Mouse (Mus musculus) forebrain, postnatal 0 days (tissue): ENCODE measurements around the gene Soga1. TPM values are rescaled to one million over a fixed set of nuclear protein-coding genes. Genes with fewer than 3 reads are reported as not detected.

Experiments
- ATAC-seq: fragments of 200-750 bp; cut with Nextera tagmentation; 2 replicates; pipeline ENCODE4 v1.8.0; 2017; ENCODE audit warnings: mild to moderate bottlenecking, moderate library complexity
- DNase-seq: peaks from one replicate; pipeline ENCODE4 v3.0.0-alpha.2; 2015
- H3K27ac ChIP-seq: fragments of 300-500 bp; sonication (generic); 2 replicates; pipeline ENCODE4 v1.5.1; 2014; ENCODE audit warnings: low read depth, mild to moderate bottlenecking, antibody characterized with exemption, low read length, moderate library complexity, mixed read lengths
- H3K27me3 ChIP-seq: fragments of 300-500 bp; sonication (generic); 2 replicates; pipeline ENCODE4 v1.6.1; 2014; ENCODE audit warnings: mild to moderate bottlenecking, low read length, mixed read lengths; ENCODE audit not compliant: insufficient read depth
- H3K36me3 ChIP-seq: fragments of 300-500 bp; sonication (generic); 2 replicates; pipeline ENCODE4 v1.6.1; 2014; ENCODE audit warnings: mild to moderate bottlenecking, moderate library complexity; ENCODE audit not compliant: insufficient read depth
- H3K4me1 ChIP-seq: fragments of 300-500 bp; sonication (generic); 2 replicates; pipeline ENCODE4 v1.6.1; 2014; ENCODE audit warnings: antibody characterized with exemption; ENCODE audit not compliant: insufficient read depth
- H3K4me2 ChIP-seq: fragments of 300-500 bp; sonication (generic); 2 replicates; pipeline ENCODE4 v1.6.1; 2014; ENCODE audit warnings: low read depth, mild to moderate bottlenecking, moderate library complexity
- H3K4me3 ChIP-seq: fragments of 300-500 bp; sonication (generic); 2 replicates; pipeline ENCODE4 v1.5.1; 2014; ENCODE audit warnings: low read depth, low read length, mixed read lengths
- H3K9ac ChIP-seq: fragments of 300-500 bp; sonication (generic); 2 replicates; pipeline ENCODE4 v1.6.1; 2014; ENCODE audit warnings: mild to moderate bottlenecking
- H3K9me3 ChIP-seq: fragments of 300-500 bp; sonication (generic); 2 replicates; pipeline ENCODE4 v1.6.1; 2016; ENCODE audit warnings: low read length
- CTCF ChIP-seq: sonication (generic); IDR thresholded peaks from 2 replicates; pipeline ENCODE4 v1.5.1; 2016; ENCODE audit warnings: antibody characterized with exemption, control low read depth, low read depth
- WGBS: fragments of 180-500 bp; shearing (Covaris S2); extraction: QIAGEN DNeasy Blood & Tissue Kit; methylation state at CpG from one replicate; pipeline ENCODE4 v1.1.7; 2014; 5-methylcytosine and 5-hydroxymethylcytosine counted together
- polyA plus RNA-seq: library from polyadenylated mRNA; unstranded; fragments of >200 nt; fragmentation: Nextera tagmentation; extraction: Ambion mirVana; gene quantifications from 2 replicates; pipeline ENCODE4 v1.2.1, GENCODE M21; 2015
- total RNA-seq: library from RNA; depleted of rRNA; stranded (reverse); fragments of >200 nt; gene quantifications from 2 replicates; pipeline ENCODE4 v1.2.3, GENCODE M21; 2014; rRNA removed

Gene Soga1
- total and polyA plus RNA-seq, 2 experiments from 2014 or later, result 3.9 to 93.7 TPM

DNA sequence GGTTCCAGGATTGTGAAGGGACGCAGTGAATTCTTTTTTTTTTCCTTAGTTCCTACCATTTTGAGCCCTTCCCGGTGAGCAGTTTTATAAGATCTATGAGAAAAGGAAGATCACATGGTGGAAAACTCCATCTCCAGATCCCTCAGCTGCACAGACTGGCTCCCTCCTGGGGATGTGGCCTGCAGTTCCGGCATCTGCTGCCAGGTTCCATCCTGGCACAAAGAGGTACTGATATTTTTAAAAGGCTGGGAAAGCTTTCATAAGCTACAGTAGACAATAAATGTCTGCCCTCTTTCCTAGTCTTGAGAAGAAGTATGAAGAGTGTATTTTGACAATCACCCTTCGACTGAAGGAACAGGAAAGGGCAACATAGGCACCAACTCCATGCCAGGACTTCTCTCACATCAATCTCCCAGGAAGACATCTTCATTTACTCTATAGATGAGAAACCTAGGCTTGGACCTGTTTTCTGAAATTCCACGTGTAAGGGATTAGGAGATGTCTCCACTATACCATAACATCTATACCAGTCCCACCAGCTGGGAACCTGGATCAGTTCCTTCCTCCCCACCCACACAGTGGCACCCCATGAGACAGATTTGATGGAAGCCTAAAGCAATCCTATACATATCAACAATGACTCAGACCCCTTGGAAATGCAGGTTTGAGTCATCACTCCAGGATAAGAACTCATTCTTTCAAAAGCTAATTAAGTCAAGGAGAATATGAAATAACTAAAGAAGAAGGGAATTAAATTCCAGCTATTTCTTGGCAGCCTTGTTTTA, 105.5 kb downstream of the Soga1 start:
- no peak overlapping the region for H3K9ac ChIP-seq
- H3K27me3 ChIP-seq, result no peaks in the 10 kb centered on the region
- ATAC-seq, result no peak
- WGBS, result 73% methylated on average over 5 of the region's 5 CpGs
- H3K27ac ChIP-seq, result no peak overlapping the region
- H3K4me1 ChIP-seq, result no peaks in the 10 kb centered on the region
- H3K9me3 ChIP-seq, result no peaks in the 10 kb centered on the region
- no peak for DNase-seq
- H3K4me3 ChIP-seq, result no peak overlapping the region
- TF ChIP-seq CTCF, result no peak
- H3K36me3 ChIP-seq, result peaks cover 3% of the 10 kb centered on the region
- H3K4me2 ChIP-seq, result no peak overlapping the region

DNA sequence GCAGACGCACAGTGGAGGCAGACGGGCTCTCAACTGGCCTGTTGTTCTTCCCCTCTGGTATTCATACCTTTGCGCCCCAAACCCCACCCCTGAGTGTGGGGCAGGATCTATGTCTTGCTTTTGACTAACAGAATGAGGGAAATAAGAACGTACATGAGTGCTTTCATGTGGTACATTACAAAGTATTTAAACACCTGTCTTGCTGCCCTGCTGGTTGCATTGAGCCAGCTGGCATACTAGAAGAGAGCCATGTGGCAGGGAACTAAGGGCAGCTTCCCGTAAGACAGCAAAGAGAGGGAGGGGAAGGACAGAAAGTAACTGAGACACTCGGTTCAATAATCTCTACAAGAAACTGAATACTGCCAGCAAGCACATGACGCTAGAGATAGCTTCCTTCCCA, 108.8 kb downstream of the Soga1 start:
- Histone ChIP-seq H3K4me1 (no peaks in the 10 kb centered on the region), H3K9ac (no peak overlapping the region), H3K4me3 (no peak overlapping the region), H3K4me2 (no peak overlapping the region), H3K9me3 (no peaks in the 10 kb centered on the region), H3K27ac (no peak overlapping the region), H3K36me3 (peaks cover 3% of the 10 kb centered on the region), H3K27me3 (no peaks in the 10 kb centered on the region)
- TF ChIP-seq CTCF, result no peak
- ATAC-seq (no peak), DNase-seq (no peak)
- 62% methylated on average over 7 of the region's 7 CpGs for WGBS

DNA sequence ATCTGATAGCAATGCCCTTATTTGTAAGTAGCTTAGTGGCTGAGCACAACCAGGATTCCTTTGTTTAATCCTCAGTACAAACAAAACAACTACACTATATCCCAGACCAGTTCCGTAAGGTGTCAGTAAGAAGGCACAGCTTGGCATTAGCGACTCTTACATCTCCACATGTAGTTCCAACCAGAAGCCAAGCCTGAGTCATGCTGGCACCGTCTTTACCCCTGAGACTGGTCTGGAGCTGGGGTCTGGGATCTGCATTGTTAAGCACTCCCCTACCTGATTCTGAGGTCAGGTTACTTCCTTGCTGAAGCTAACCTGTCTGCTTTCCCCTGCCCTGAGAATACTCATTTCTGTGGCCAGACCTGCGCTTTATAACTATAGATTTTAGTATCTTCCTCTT, 110.6 kb downstream of the Soga1 start:
- H3K4me1 ChIP-seq, result no peaks in the 10 kb centered on the region
- WGBS, result 77% methylated on average over 4 of the region's 4 CpGs
- H3K9me3 ChIP-seq, result no peaks in the 10 kb centered on the region
- TF ChIP-seq CTCF, result no peak
- no peak overlapping the region for H3K4me3 ChIP-seq
- H3K36me3 ChIP-seq, result peaks cover 3% of the 10 kb centered on the region
- no peak overlapping the region for H3K27ac ChIP-seq
- H3K4me2 ChIP-seq, result no peak overlapping the region
- no peak for DNase-seq
- no peak for ATAC-seq
- H3K27me3 ChIP-seq, result no peaks in the 10 kb centered on the region
- no peak overlapping the region for H3K9ac ChIP-seq

DNA sequence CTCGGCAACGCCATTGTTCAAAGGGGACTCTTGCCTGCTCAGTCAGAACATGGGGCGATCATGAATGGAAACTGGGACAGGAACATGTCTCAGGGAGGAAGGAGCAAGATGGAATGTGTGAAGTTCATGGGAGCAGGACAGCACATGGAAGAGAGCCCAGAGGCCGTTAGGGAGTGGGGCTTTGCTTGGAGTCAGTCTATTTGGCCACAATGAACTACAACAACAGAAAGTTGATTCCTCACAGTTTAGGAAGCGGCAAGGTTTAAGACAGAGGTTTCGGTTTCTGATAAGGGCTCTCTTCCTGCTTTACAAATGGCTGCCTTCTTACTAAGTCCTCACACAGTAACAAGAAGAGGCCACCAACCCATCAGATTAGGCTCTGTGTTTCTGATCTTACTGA, 111.7 kb downstream of the Soga1 start:
- ATAC-seq (no peak), DNase-seq (no peak)
- no peak overlapping the region for H3K4me2 ChIP-seq
- no peaks in the 10 kb centered on the region for H3K9me3 ChIP-seq
- 75% methylated on average over 6 of the region's 6 CpGs for WGBS
- no peak overlapping the region for H3K9ac ChIP-seq
- TF ChIP-seq CTCF, result no peak
- H3K4me3 ChIP-seq, result no peak overlapping the region
- H3K27me3 ChIP-seq, result no peaks in the 10 kb centered on the region
- H3K36me3 ChIP-seq, result peaks cover 3% of the 10 kb centered on the region
- no peaks in the 10 kb centered on the region for H3K4me1 ChIP-seq
- no peak overlapping the region for H3K27ac ChIP-seq

Other genes starting within 250 kb of the Soga1 start
- 13.1 and 13.7 TPM in 2 replicates for gene Tgif2, start 239.2 kb downstream of the Soga1 start, total RNA-seq
- gene Tgif2, start 239.2 kb downstream of the Soga1 start, polyA plus RNA-seq, result 8.7 and 9.3 TPM in 2 replicates
- 1.00 and 2.5 TPM in 2 replicates for gene 4930518I15Rik, start 221.3 kb downstream of the Soga1 start, total RNA-seq
- 1.3 and 2.1 TPM in 2 replicates for gene 4930518I15Rik, start 221.3 kb downstream of the Soga1 start, polyA plus RNA-seq
- 123 TPM in 2 replicates for gene Rab5if, start 216.1 kb downstream of the Soga1 start, total RNA-seq
- gene Rab5if, start 216.1 kb downstream of the Soga1 start, polyA plus RNA-seq, result 154 and 169 TPM in 2 replicates
- gene Sla2, start 192.1 kb downstream of the Soga1 start, total RNA-seq, result not detected in 2 replicates
- gene Sla2, start 192.1 kb downstream of the Soga1 start, polyA plus RNA-seq, result 0.14 and 0.19 TPM in 2 replicates
- 147 and 168 TPM in 2 replicates for gene Ndrg3, start 87.2 kb downstream of the Soga1 start, total RNA-seq
- gene Ndrg3, start 87.2 kb downstream of the Soga1 start, polyA plus RNA-seq, result 151 and 161 TPM in 2 replicates
- gene Dsn1, start 72.1 kb downstream of the Soga1 start, total RNA-seq, result 8.0 and 12.2 TPM in 2 replicates
- 9.3 and 10.0 TPM in 2 replicates for gene Dsn1, start 72.1 kb downstream of the Soga1 start, polyA plus RNA-seq
- not detected in 2 replicates for gene Tldc2, start 7.8 kb upstream of the Soga1 start, total RNA-seq
- gene Tldc2, start 7.8 kb upstream of the Soga1 start, polyA plus RNA-seq, result not detected in 2 replicates
- 11.3 and 18.5 TPM in 2 replicates for gene Samhd1, start 56.0 kb upstream of the Soga1 start, total RNA-seq
- 6.6 and 8.0 TPM in 2 replicates for gene Samhd1, start 56.0 kb upstream of the Soga1 start, polyA plus RNA-seq
- gene Rbl1, start 125.3 kb upstream of the Soga1 start, total RNA-seq, result 5.9 and 10.4 TPM in 2 replicates
- 3.1 and 4.2 TPM in 2 replicates for gene Rbl1, start 125.3 kb upstream of the Soga1 start, polyA plus RNA-seq
- 175 and 198 TPM in 2 replicates for gene Rpn2, start 199.8 kb upstream of the Soga1 start, total RNA-seq
- 152 and 184 TPM in 2 replicates for gene Rpn2, start 199.8 kb upstream of the Soga1 start, polyA plus RNA-seq
- 0.38 and 1.2 TPM in 2 replicates for gene Mroh8, start 200.3 kb upstream of the Soga1 start, total RNA-seq
- gene Mroh8, start 200.3 kb upstream of the Soga1 start, polyA plus RNA-seq, result 0.23 and 0.65 TPM in 2 replicates